Mouse (Mus musculus) granulocyte monocyte progenitor cell, adult 5-6 weeks (primary cell): ENCODE measurements around the gene Ephb4. TPM values are rescaled to one million over a fixed set of nuclear protein-coding genes. Genes with fewer than 3 reads are reported as not detected.

Experiments used
- ATAC-seq: replicated peaks from 2 replicates; pipeline ENCODE4 v1.8.0; 2016; ENCODE audit warnings: mild to moderate bottlenecking, moderate TSS enrichment, inconsistent platforms; ENCODE audit not compliant: poor library complexity, severe bottlenecking
- total RNA-seq, 2 experiments: library from RNA; stranded (forward) in 1 of 2; stranded (reverse) in 1 of 2; fragments of 200-712, 200-1000 nt in 1 of 2; fragments of >200 nt in 1 of 2; fragmentation: Nextera tagmentation in 1 of 2; gene quantifications; 2 replicates each; pipeline ENCODE4 v1.2.3; 2014 to 2017

Gene Ephb4
- total RNA-seq (2014; fragmentation: Nextera tagmentation) (not detected in 2 replicates), total RNA-seq (2017) (not detected in 2 replicates)

DNA sequence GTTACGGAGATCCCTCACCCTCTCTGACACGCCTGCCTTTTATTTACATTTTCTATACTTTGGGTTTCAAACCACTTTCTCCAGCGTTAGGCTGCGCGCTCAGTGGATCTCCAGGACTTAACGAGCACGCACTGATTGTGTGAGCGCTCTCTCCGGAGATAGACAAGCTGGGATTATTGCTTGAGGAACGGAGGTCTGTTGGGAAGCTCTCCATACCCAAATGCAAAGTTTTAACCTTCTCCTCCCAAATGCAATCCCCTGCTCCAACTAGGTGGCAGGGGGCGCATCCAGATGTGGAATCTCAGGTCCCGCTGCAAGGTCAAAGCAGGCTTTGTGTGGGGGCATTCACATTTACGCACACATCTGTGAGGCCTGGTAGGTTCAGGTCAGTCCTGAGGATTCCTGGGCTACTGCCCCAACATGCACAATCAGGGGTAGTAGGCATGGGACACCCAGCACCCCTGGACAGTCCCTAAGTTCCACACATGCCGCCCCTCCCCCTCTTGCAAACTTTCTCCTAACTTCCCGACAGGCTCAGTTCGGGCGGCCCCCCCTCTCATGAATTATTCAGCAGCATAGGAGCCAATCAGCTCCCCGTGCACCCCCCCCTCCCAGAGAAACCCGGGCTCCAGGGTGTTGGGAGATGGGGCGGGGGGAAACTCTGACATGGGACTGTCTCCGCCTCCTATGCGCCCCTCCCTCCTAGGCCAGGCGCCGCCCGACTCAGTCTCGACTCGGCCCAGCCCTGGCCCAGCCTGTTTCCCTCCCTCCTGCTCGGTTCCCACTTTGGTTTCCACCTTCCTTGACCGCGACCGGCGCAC is at the start of gene Ephb4:
TSS of gene Ephb4 (plus strand) at position 726 of the 821 bp plus-strand sequence.
- ATAC-seq = peak; percentile 53

DNA sequence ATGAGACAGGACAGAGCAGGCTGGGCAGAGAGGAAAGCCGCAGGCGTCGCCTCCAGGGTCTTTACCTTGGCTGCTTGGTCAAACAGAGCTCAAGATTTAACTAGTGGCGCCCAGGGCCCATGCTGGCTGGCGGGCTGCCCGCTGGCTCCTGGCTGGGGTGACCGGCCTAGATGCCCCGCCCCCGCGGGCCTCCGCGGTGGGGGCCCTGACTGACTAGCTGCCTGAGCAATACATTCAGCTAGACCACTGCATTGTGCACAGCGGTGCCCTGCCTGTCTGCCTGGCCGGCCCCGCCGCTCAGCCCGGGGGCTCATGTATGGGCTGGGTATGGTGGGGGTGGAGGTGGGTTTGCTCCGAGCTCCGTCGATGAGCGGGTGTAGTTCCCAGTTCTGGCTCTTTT is 48.7 kb upstream of the Ephb4 start:
- no peak for ATAC-seq

DNA sequence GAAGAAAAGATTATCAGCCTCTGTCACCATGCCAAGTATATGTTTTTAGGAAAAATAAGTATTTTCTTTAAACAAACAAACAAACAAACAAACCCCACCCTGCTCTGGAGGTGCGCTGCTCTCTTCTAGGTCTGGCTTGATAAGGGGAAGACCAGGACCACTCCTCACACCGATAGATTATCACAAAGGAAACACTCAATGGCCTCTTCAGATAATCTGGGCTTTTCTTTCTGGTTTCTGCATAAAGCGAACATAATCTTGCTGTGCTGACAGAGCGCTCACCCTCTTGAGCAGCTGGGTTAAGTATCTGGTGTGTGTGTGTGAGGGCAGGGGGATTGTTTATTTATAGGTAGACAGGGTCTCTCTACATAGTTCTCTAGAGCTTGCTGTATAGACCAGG is 46.3 kb upstream of the Ephb4 start:
- no peak for ATAC-seq

DNA sequence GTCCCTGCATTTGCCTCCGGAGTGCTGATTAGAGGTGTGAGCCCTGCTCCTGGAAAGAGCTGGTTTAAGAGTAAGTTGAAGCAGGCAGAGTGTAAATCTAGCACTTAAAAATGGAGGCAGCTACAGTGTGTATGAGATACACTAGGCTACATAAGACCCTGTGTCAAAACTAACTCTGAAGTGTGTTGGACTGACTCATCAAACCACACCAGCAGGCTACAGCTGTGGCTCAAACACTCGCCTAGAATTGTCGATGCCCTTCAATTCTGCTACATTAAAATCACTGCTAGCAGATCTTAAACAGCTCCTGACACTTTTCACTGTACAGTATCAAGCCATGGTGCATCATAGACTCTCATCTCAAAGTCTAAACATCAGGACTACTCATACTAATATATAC is 45.7 kb upstream of the Ephb4 start:
- no peak for ATAC-seq

DNA sequence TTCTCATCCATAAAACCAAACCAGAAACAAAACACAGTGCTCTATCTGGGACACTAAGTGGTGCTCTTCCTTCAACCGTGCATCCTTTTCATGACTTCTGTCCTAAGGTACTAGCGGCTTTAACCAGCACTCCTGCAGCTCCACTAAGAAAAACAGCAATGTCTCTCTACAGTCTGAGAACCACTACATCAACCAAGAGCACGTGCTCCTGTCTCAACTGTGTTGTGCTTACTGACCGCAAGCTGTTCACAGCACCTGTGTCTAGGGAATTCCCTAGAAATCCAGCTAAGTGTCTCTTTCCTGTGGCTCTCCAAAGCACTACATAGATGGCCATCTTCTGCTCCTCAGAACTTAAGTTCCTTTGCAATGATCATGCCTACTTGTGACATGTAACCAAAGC is 45.1 kb upstream of the Ephb4 start:
- no peak for ATAC-seq

DNA sequence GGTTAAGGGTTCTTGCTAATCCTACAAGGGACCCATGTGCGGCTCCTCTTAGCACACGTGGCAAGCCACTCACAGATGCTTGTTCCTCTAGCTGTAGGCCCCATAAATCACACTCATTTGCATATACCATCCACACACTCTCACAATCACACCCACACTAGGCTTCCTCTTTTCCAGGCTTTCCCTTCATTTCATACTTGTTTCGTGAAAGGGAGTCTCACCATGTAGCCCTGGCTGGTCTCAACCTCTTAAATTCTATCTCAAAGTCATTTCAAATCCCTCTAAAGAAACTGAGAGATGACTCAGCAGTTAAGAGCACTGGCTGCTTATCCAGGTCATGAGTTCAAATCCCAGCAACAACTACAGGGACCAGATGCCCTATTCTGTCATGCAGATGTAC is 44.1 kb upstream of the Ephb4 start:
- peak; percentile 60 for ATAC-seq

DNA sequence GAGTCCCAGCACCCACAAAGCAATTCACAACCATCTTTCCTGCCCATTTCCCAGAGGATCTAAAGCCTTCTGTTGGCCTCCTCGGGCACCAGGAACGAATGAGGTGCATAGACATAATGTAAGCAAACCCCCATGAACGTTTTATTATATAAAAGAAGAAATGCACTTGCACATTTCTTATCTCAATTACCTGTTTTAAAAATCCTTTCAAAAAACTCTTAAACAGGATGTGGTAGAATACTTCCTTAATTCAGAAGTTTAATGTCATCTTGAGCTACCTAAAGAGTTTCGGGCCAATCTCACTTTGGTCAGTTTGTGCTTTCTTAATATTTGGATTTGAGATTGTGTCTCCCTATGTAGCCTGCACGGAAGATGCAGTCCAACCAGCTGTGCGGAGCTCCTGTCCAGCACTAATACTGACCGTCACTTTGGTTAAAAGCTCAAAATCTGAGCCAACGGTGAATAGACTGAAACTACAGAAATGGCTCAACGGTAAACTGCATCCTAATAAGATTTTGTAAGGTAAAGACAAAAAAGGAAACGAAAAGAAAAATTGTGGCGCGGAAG is 43.4 kb upstream of the Ephb4 start:
- no peak for ATAC-seq

DNA sequence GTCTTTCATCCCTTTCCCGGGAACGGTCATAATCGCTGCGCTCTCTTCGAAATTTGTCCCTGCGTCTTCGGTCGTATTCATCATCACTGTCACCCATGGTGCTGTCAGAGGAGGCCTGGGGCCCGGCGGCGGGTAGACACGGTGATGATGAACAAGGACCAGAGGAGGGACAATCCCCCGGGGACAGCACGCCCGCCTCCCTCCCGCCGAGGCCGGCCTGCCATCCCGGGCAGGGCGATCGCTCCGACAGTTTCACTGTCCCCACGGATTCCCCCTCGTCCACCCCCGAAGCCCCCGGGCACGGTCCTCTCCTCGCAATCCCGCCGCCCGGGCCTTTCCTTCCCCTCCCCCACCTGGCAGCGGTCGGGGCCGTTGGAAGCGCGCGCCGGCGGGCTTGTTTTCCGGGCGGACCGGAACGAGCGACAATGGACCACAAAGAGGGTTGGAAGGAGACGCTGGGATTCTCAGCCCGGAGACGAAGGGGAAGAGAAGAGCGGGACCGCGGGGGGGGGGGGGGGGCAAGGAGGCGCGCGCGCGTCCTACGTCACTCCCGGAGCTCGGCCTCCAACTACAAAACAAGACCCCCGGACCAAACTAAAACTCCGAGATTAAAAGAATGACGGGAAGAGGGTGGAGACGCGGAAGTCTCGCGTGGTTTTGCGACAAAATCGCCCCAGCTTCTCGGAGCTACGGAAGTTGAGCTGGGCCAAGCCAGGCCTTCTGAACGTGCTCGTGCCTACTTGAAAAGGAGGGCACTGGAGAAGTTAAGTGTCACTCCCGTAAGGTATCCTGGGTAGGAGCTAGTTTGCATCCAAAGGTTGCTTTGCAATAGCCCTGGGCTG is 42.6 kb upstream of the Ephb4 start, which contains the start of gene Srrt:
TSS of gene Srrt (minus strand) at position 604 of the 842 bp plus-strand sequence.
- peak; percentile 72 for ATAC-seq

DNA sequence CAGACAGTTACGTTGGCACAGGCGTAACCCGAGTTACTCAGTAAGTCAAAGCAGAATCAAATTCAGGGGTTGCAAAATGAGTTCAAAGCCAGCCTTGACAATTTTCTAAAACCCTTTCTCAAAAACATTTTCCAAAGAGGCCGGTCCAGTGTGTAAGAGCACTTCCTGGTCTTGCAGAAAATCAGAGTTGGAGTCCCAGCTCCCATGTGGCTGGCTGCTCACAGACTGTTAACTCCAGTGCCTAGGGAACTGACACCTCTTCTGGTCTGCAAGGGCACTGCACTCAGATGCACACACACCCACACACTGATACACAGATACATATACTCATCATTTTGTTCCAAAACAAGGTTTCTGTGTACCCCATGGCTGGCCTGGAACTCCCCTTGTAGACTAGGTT is 41.6 kb upstream of the Ephb4 start:
- no peak for ATAC-seq

DNA sequence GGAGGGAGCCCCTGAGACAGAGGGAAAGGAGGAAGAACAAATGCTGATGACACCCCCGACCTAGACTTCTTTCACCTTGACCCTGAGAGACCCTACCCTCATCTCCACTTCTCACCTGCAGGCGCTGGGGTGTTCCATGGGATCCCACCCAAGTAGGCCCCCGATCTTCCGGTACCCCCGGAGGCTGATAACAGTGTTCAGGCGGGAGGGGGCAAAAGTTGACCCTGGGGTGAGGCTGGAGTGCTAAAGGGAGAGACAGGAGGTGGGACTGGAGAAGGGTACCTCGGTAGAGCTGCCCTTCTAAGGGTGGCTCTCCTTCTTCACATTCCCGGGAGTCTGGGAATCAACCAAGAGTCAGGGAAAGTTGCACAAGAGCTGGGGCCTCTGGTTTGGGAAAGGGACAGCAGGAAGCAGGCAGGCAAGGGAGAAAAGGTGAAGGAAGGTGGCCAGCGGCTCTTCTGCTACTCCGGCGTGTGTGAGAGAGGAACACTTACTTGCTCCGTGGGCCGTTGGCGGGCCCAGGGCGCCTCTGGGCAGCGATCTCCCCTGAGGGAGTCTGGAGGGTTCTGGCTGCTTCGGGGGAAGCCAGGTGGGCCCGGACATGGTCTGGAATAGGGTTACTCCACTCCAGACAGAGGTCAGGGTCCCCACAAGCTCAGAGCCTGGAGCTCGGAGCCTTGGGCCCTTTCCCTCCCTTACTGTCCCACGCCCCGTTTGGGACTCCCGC is 36.3 kb upstream of the Ephb4 start:
- peak; percentile 7; the same call in 1 of the 2 replicates for ATAC-seq

DNA sequence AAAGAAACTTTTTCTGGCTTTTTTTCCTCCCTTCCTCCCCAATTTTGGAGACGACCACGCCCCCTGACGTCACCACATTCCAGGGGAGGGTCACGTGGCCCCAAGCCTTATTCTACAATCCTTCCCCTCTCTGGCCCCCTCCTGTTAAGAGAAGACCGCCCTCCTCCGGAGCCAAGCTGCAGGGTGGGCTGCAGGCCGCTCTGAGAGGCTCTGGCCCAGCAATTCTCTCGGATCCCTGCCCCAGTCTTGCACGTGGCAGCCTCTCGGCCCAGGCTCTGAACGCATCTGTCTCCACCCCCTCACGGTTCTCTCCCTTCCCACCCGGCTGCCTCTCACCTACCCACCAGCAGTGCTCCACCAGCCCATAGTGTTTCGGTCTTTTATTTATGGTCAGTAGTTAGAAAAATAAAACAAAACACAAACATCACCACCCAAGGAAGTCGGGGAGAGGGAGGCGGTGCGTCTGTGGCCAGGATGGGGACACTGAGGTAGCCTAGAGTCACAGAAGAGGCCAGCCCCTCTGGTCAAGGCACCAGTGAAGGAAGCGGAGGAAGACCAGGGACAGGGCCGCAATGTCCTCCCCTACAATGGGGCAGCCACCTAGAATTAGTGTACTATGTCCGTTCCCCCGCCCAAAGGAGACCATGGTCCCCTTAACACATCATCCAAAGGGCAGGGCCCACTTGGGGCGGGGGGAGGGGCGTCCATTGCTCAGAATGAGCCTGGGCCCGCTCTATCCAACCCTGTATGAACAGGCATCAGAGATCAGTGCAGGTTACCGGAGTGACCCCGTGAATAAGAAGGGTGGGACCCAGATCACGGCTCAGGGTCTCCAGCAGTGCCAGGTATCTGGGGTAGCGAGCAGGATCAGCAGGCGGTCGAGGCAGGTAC is 35.5 kb upstream of the Ephb4 start, which contains the start of gene Trip6:
TSS of gene Trip6 (minus strand) at position 212 of the 891 bp plus-strand sequence.
- ATAC-seq = peak; percentile 31

DNA sequence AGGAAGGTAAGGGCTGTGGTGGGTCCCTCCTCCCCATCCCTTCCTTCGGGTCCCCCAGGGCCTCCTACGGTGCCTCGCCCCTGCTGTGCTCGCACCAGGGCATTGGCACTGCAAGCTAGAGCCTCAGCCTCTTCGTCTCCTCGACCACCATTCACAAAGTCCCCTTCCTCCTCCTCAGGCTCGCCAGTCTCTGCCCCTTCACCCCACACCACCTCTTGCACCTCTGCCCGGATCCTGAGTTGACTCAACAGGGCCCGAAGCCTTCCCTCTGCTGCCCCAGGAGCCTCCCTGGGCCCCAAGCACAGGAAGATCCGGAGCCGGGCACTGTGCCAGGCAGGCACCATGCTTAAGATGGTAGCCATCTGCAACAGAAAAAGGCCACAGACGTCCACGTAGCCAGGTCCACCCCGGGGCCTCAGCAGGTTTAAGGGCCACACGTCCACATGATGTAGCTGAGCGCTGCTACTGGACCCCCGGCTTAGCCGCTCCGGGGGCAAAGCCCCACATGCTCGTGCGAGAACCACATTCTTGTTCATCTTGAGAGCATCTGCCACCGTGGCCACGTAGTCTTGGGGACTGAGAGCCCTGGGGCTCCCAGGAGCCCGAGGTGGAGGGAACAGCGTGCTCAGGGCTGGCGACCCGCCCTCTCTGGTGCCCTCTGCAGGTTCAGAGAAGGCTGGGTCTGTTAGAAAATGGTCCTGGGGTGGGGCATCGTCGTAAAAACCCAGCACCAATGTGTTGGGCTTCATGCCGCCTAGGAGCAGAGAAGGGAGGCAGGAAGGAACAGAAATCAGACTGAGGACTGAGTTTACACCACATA is 34.6 kb upstream of the Ephb4 start:
- ATAC-seq = peak; percentile 58

DNA sequence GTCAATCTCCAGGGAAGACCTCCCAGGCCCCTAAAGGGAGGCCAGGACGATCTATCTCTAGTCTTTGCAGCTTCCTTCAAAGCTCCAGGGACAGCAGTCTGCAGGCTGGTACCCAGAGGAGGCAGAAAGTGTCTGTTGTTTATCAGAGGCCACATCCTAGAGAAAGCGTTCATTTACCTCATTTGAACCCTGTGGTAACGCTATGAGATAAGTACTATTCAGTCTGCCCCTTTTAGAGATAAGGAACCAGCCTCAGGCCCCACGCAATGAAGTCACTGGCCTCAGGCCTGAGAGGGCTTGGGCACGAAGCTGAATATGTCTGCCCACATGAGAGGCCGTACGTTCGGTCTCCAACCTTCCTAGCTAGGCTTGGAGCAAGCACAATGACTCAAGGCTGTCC is 32.5 kb upstream of the Ephb4 start:
- no peak for ATAC-seq

DNA sequence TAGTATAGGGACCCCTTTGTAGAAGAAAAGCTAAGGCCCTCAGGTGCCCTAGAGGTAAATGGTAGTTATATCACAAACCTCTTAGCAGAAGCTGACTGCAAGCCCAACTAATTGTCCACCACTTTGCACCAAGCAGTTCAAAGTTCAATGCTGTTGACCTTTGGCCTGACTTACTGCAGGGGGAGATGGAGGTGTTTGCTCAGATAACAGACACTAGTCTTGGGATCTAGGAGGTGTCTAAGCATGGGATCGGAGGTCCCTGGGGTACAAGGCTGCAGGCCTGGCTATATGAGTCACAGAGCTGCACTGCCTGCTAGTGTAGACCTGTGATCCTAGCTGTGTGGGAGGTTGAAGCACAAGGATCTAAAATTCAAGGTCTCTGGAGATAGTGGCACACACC is 31.3 kb upstream of the Ephb4 start:
- no peak for ATAC-seq

DNA sequence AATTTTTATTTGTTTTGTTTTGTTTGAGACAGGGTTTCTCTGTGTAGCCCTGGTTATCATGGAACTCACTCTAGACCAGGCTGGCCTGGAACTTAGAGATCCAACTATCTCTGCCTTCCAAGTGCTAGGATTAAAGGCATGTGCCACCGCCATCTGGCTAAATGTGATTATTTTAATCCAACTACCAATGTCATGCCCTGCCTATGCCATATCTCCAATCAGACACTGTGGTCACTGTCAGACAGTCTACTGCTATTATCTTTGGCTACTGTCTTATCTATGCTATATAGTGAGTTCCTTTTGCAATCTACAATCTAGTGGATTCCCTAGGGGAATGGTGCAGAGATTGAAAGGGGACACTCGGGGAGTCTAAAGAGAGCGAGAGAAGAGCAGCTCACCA is 28.9 kb upstream of the Ephb4 start:
- ATAC-seq = no peak

DNA sequence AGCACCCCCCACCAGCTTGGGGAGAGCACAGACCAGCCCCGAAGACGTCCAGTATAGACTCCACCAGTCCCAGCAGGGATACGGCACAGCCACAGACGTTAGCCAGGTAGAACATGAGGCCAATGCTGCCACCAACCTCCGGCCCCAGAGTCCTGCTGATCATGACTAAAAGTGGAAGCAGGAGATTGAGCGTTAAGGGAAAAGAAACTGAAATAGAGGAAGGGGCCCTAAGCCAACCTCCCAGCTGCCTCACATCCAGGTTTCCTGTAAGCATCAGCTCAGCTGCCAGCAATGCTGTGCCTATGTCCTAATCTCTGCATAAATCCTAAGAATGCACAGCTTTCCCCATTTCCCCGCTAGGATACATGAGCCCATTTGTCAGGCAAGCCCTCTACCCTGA is 19.0 kb upstream of the Ephb4 start:
- peak; percentile 61 for ATAC-seq

DNA sequence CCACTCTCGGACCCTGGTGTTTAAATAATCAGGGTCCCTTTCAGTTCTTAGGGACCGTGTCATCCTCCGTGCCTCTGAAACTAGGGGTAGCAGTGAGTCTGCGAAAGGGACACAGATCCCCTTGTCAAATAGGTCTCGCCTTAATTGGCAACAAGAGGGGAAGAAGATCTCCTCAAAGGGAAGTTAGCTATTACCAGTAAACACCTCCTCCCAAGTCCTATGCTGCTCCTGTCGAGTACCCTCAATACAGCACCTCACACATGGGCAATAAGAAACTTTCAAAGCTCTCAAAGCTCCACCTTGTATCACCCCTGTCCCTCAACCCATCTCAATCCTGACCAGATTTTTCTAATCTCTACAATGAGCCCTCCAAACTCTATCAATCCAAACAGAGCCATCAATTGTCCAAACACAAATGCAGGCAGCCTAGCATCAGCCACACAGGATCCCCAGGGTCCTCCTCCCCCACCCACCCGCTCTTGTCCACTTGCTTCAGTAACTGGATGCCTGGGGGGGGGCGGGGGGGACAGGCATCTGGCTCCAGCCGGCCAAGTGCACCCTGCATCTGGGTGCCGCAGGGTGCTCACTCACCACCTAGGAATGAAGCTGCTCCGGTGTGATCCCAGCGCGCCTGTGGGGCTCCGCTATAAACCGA is 16.9 kb upstream of the Ephb4 start:
- ATAC-seq = peak; percentile 15
